Mouse (Mus musculus) stomach, postnatal 0 days (tissue): ENCODE data around the gene Comt.

Experiments
- CTCF ChIP-seq: IDR thresholded peaks from 2 replicates; pipeline ENCODE4 v1.5.1; 2016; ENCODE audit warnings: antibody characterized with exemption, low read depth, mild to moderate bottlenecking, moderate library complexity
- EP300 ChIP-seq: optimal IDR thresholded peaks from 2 replicates; pipeline ENCODE3; 2016; ENCODE audit warnings: antibody characterized with exemption

- TF ChIP-seq CTCF = no peak
- no peak for TF ChIP-seq EP300
Measured at GRCm38 (mm10) chr16:18370197-18370596, 56.5 kb downstream of the Comt start.
